Mouse (Mus musculus) E14TG2a.4 (cell line): ENCODE data around the gene Nfic.

Experiments
- CTCF ChIP-seq: conservative IDR thresholded peaks from 2 replicates; pipeline ENCODE4 v1.5.1; 2014; ENCODE audit warnings: low read length
- POU5F1 ChIP-seq: IDR thresholded peaks from 2 replicates; pipeline ENCODE4 v1.6.1; 2014; ENCODE audit warnings: low read length, borderline replicate concordance

DNA sequence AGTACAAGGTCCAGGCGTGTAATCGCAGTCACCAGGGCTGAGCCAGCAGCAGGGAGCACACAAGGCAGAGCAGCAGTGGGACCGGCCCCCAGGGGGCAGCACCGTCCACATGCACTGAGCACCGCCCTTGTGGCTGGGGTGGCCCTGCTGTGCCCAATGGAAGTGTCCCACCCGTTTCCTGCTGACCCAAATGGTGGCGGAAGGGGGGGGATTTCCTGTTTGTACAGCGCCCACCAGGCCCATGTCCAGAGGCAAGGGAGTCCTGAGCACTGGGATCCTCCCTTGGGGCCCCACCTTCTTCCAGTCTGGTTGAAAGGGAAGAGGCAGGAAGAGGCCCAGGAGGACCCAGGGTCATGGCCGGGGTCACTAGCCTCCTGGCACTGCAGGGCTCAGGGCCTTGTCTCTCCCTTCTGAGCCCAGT lies 46.6 kb downstream of the Nfic start:
- TF ChIP-seq CTCF = peak; percentile 61
- TF ChIP-seq POU5F1 = no peak
